Mouse (Mus musculus) bone marrow, adult 2 months (tissue): ENCODE results near the gene Spdl1.

Experiments used
- CTCF ChIP-seq: fragments of 200-500 bp; IDR thresholded peaks from 2 replicates; pipeline ENCODE4 v1.5.1; 2011; ENCODE audit warnings: low read length, control low read depth; ENCODE audit not compliant: control insufficient read depth, insufficient read depth
- POLR2A ChIP-seq: fragments of 200-500 bp; IDR thresholded peaks from 2 replicates; pipeline ENCODE4 v1.6.1; 2011; ENCODE audit warnings: low read depth, mild to moderate bottlenecking, control low read depth, low read length, borderline replicate concordance; ENCODE audit not compliant: control insufficient read depth

GRCm38 (mm10) chr11:34856652-34857051, 23.2 kb upstream of the Spdl1 start:
- TF ChIP-seq CTCF = no peak
- no peak for TF ChIP-seq POLR2A
